Mouse (Mus musculus): ENCODE measurements around the gene Dvl2.
A peak's percentile ranks its signal among the peaks of the same experiment; 100 is the strongest.

DNA sequence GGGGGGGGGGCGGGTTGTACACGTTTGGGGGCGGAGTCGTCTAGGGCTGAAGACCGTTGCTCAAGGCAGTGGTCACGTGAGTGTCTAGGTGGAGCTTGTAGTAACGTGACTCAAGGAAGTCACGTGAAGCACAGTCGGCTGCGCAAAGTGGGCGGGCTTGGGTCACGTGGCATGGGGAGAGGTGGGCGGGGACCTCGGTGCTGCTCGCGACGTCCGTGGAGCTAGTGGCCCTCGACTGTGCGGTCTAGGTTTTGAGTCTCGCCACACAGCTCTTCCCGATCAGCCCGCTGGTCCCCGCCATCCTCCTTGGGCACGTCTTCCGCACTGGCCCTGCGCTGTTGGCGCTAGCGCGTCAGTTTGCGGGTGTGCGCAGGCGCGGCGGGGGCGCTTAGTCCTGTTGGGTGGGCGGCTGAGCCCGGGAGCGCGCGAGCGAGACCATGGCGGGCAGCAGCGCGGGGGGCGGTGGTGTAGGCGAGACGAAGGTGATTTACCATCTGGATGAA is at the start of gene Dvl2:
- TF ChIP-seq CTCF (IDR thresholded peaks at IDR 0.05; ENCODE audit: low read depth, low read length) = no peak
- no peak; the same call in 1 of the 2 replicates for TF ChIP-seq POLR2AphosphoS5 (IDR thresholded peaks at IDR 0.05; ENCODE audit: insufficient replicate concordance, low read depth, low read length)
- no peak for TF ChIP-seq GATA1 (IDR thresholded peaks at IDR 0.05; ENCODE audit: borderline replicate concordance, low read length)
- no peak for TF ChIP-seq TAL1 (conservative IDR thresholded peaks at IDR 0.05; ENCODE audit: low read depth, low read length)
- peak; percentile 38; the same call in 1 of the 2 replicates for TF ChIP-seq GATA2 (IDR thresholded peaks at IDR 0.05; ENCODE audit: borderline replicate concordance, low read depth, low read length)

Measured in G1E (cell line).